Mouse (Mus musculus) bone marrow, adult 2 months (tissue): ENCODE measurements around the gene Ap5m1.

Experiments
- CTCF ChIP-seq: fragments of 200-500 bp; IDR thresholded peaks from 2 replicates; pipeline ENCODE4 v1.5.1; 2011; ENCODE audit warnings: low read length, control low read depth; ENCODE audit not compliant: control insufficient read depth, insufficient read depth
- POLR2A ChIP-seq: fragments of 200-500 bp; IDR thresholded peaks from 2 replicates; pipeline ENCODE4 v1.6.1; 2011; ENCODE audit warnings: low read depth, mild to moderate bottlenecking, control low read depth, low read length, borderline replicate concordance; ENCODE audit not compliant: control insufficient read depth

GRCm38 (mm10) chr14:49091277-49091676 is 25.4 kb downstream of the Ap5m1 start:
- TF ChIP-seq POLR2A, result no peak
- no peak for TF ChIP-seq CTCF
